Mouse (Mus musculus) bone marrow, adult 2 months (tissue): ENCODE results near the gene Mgat3.

ENCODE experiments used
- CTCF ChIP-seq: fragments of 200-500 bp; IDR thresholded peaks from 2 replicates; pipeline ENCODE4 v1.5.1; 2011; ENCODE audit warnings: low read length, control low read depth; ENCODE audit not compliant: control insufficient read depth, insufficient read depth
- POLR2A ChIP-seq: fragments of 200-500 bp; IDR thresholded peaks from 2 replicates; pipeline ENCODE4 v1.6.1; 2011; ENCODE audit warnings: low read depth, mild to moderate bottlenecking, control low read depth, low read length, borderline replicate concordance; ENCODE audit not compliant: control insufficient read depth

GRCm38 (mm10) chr15:80258240-80259170 lies 85.0 kb downstream of the Mgat3 start:
- TF ChIP-seq CTCF (no peak), POLR2A (no peak)
